Mouse (Mus musculus): ENCODE measurements at regions not wholly inside any gene's neighbourhood (a gene's known extent, or its start where the extent isn't known, plus 50 kb on each side); places are given as distances from the start of the nearest gene placed in this dataset.
"Not testable (repeated sequence)": the region's sequence is repeated elsewhere in the genome, so short reads cannot be mapped to it uniquely, and the experiment has no call there.

DNA sequence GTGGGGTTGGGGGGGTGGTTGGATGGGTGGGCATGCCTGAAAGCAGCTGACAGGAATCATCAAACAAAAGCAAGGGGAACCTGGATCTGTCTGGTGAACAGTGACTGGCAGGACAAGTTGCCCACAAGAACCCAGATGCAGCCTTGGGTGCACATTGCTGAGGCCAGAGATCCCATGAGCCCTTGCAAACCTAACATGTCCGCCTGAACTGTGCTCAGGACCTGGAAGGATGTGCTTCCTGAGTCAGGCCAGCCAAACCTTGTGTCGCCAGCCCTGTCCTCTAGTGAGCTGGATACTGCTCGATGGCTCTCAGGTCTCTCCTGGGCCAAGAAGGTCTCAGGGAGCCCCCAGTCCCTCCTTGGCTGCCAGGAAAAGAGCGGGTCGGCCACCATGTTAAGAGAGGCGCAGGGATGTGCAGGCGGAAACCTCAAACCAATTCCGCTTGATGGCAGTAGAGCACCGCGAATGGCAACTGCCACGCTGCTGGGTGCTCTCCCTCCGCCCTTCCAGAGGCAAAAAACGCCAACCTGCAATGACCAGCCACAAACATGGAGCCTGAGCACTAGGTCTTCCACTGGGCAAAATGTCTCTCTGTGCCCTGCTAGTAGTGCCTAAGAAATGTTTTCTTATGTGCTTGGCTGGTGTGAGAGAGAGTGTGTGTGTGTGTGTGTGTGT, 140.2 kb downstream of the Pls3 start:
- not testable (repeated sequence) for H3K9me3 ChIP-seq; H3K27ac ChIP-seq (replicated peaks); H3K36me3 ChIP-seq; H3K4me3 ChIP-seq; ATAC-seq (ENCODE audit: low FRiP score, low read depth); H3K4me2 ChIP-seq; H3K9ac ChIP-seq; H3K27me3 ChIP-seq; H3K4me1 ChIP-seq (replicated peaks)
- 65% methylated on average over 12 of the region's 13 CpGs for WGBS

DNA sequence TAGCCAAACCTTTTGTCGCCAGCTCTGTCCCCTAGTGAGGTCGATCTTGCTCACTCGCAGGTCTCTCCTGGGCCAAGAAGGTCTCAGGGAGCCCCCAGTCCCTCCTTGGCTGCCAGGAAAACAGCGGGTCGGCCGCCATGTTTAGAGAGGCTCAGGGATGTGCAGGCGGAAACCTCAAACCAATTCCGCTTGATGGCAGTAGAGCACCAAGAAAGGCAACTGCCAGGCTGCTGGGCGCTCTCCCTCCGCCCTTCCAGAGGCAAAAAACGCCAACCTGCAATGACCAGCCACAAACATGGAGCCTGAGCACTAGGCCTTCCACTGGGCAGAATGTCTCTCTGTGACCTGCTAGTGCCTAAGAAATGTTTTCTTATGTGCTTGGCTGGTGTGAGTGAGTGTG, 141.3 kb downstream of the Pls3 start:
- not testable (repeated sequence) for H3K27ac ChIP-seq (replicated peaks); H3K9me3 ChIP-seq; H3K27me3 ChIP-seq; H3K4me1 ChIP-seq (replicated peaks); H3K9ac ChIP-seq; ATAC-seq (ENCODE audit: low FRiP score, low read depth); H3K4me2 ChIP-seq; H3K36me3 ChIP-seq; H3K4me3 ChIP-seq
- 62% methylated on average over 11 of the region's 11 CpGs for WGBS

GRCm38 (mm10) chrX:75729791-75730190, 145.2 kb downstream of the Pls3 start:
- H3K4me3 ChIP-seq; H3K4me2 ChIP-seq; H3K27ac ChIP-seq (replicated peaks); H3K9me3 ChIP-seq; H3K9ac ChIP-seq; ATAC-seq (ENCODE audit: low FRiP score, low read depth); H3K27me3 ChIP-seq; H3K4me1 ChIP-seq (replicated peaks); H3K36me3 ChIP-seq: not testable (repeated sequence)
- 81% methylated on average over 11 of the region's 12 CpGs for WGBS

- peaks cover 3% of the 10 kb centered on the region; the same call in 1 of the 2 replicates for H3K36me3 ChIP-seq
- H3K4me1 ChIP-seq (replicated peaks): no peaks in the 10 kb centered on the region
- WGBS: 75% methylated on average over 3 of the region's 4 CpGs
- no peak overlapping the region for H3K4me2 ChIP-seq
- no peak overlapping the region for H3K4me3 ChIP-seq
- H3K27me3 ChIP-seq: no peaks in the 10 kb centered on the region
- no peak overlapping the region for H3K9ac ChIP-seq
- no peaks in the 10 kb centered on the region for H3K9me3 ChIP-seq
- no peak overlapping the region for H3K27ac ChIP-seq (replicated peaks)
- ATAC-seq (ENCODE audit: low FRiP score, low read depth): no peak
Measured at GRCm38 (mm10) chrX:75728507-75728906, 146.5 kb downstream of the Pls3 start.

DNA sequence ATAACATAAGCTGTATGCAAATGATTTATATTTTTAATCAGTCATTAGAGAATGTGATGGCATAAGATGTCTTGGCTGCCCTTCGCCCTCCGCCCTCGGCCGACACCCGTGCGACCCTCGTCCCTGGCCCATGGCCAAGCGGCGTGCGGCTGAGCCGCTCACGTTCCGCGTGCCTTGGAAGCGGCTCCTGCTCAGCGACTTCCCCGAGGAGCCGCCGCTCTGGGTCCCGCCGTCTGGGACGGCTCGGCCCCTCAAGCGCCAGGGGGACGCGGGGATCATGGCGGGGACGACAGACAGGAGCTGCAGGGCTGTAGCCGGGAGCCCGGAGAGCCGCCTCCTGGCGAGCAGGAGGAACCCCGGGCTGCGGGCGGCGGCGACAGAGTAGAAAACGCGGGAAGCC, 145.5 kb upstream of the Rab39b start:
- not testable (repeated sequence) for ATAC-seq (ENCODE audit: low FRiP score, low read depth); H3K36me3 ChIP-seq; H3K9me3 ChIP-seq; H3K27ac ChIP-seq (replicated peaks); H3K27me3 ChIP-seq; H3K4me3 ChIP-seq; H3K4me1 ChIP-seq (replicated peaks); H3K9ac ChIP-seq
- 59% methylated on average over 38 of the region's 39 CpGs for WGBS
- H3K4me2 ChIP-seq: peak overlapping the region; percentile 27; the same call in 1 of the 2 replicates

DNA sequence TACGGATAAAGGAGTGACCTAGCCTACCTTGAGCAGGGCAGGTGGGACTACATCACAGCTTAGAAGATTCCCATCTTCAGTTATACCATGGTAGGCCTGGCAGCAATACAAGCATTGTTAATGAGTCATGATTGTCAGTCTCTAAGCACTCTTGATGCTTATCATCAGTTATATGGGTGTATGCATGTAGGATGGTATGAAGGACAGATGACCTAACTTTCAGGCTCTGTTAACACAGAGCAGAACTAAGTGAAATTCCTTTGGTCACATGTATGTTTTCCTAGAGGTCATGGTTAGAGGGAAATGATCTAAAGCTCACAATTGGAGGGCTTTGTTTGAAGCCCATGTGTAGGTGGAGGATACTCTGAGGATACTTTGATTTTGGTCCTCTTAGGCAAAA, 121.9 kb upstream of the Rab39b start:
- no peak overlapping the region for H3K4me2 ChIP-seq
- ATAC-seq (ENCODE audit: low FRiP score, low read depth): no peak
- WGBS: 23% methylated on average over 1 of the region's 1 CpGs

DNA sequence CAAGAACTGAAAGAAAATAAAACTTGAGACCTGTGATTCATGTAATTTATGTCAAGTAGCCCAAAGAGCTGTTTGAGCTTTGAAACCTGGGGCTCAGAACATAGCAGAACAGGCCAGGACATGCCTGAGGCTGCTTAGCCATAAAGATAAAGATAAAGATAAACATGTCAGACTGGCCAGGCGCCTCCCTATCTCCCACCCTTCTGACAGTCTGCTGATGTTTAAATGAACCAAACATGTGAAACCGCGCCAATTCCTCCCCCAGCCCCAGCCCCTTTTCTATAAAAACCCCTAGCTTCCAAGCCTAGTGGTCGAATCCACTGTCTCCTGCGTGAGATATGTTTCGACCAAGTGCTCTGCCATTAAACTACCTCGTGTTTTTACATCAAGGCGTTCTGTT, 97.2 kb upstream of the Rab39b start:
- H3K9ac ChIP-seq; H3K27me3 ChIP-seq; H3K36me3 ChIP-seq; H3K4me2 ChIP-seq; H3K27ac ChIP-seq (replicated peaks); H3K4me3 ChIP-seq; H3K4me1 ChIP-seq (replicated peaks); H3K9me3 ChIP-seq; ATAC-seq (ENCODE audit: low FRiP score, low read depth): not testable (repeated sequence)
- 97% methylated on average over 8 of the region's 8 CpGs for WGBS

More for the DNA sequence above, 121.9 kb upstream of the Rab39b start:
- no peak overlapping the region for H3K27ac ChIP-seq (replicated peaks)
- no peaks in the 10 kb centered on the region for H3K27me3 ChIP-seq
- H3K36me3 ChIP-seq: no peaks in the 10 kb centered on the region
- H3K9ac ChIP-seq: no peak overlapping the region
- no peak overlapping the region for H3K4me3 ChIP-seq
- H3K4me1 ChIP-seq (replicated peaks): no peaks in the 10 kb centered on the region
- H3K9me3 ChIP-seq: peaks cover 6% of the 10 kb centered on the region; the same call in 1 of the 2 replicates

- WGBS: 6% methylated on average over 23 of the region's 23 CpGs
- no peaks in the 10 kb centered on the region for H3K36me3 ChIP-seq
- no peaks in the 10 kb centered on the region for H3K9me3 ChIP-seq
- peak overlapping the region; percentile 35 for H3K4me3 ChIP-seq
- H3K4me1 ChIP-seq (replicated peaks): no peaks in the 10 kb centered on the region
- H3K27me3 ChIP-seq: no peaks in the 10 kb centered on the region
- peak overlapping the region; percentile 46 for H3K4me2 ChIP-seq
- H3K9ac ChIP-seq: no peak overlapping the region
- H3K27ac ChIP-seq (replicated peaks): no peak overlapping the region
- ATAC-seq (ENCODE audit: low FRiP score, low read depth): peak; percentile 97
Measured at GRCm38 (mm10) chrX:75673920-75674665, 96.1 kb upstream of the Rab39b start.

DNA sequence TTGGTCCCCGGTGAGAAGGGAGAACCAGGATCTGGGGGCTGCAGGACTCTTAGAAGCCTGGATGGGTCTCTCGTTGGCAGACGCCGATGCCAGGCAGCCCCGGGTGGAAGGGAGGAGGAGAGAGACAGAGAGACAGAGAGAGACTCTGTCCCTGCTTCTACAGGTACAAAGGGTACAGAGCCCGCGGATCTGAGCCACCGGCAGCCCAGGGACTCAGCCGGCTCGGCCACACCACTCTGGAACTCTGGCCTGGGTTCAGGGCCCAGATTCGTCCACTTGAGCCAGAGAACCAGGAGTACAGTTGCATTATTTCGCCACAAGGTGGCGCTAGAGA, 95.5 kb upstream of the Rab39b start:
- no peak; the same call in 1 of the 2 replicates for ATAC-seq (ENCODE audit: low FRiP score, low read depth)
- Histone ChIP-seq H3K27me3 (no peaks in the 10 kb centered on the region), H3K4me2 (peak overlapping the region; percentile 39), H3K4me3 (peak overlapping the region; percentile 23), H3K27ac (replicated peaks) (no peak overlapping the region), H3K9ac (0 out of 2 replicates have a peak overlapping the region, but pooled peaks have one; percentile 19), H3K36me3 (no peaks in the 10 kb centered on the region), H3K4me1 (replicated peaks) (no peaks in the 10 kb centered on the region), H3K9me3 (no peaks in the 10 kb centered on the region)
- WGBS: 55% methylated on average over 13 of the region's 13 CpGs

- H3K9me3 ChIP-seq: no peaks in the 10 kb centered on the region
Measured at GRCm38 (mm10) chrX:75672976-75673375, 94.9 kb upstream of the Rab39b start.

GRCm38 (mm10) chrX:75667636-75668035, 89.6 kb upstream of the Rab39b start:
- Histone ChIP-seq H3K4me3 (no peak overlapping the region), H3K4me1 (replicated peaks) (no peaks in the 10 kb centered on the region), H3K9me3 (no peaks in the 10 kb centered on the region), H3K27me3 (no peaks in the 10 kb centered on the region), H3K27ac (replicated peaks) (no peak overlapping the region), H3K36me3 (no peaks in the 10 kb centered on the region), H3K4me2 (no peak overlapping the region), H3K9ac (no peak overlapping the region)
- ATAC-seq (ENCODE audit: low FRiP score, low read depth): no peak
- 95% methylated on average over 4 of the region's 4 CpGs for WGBS

More at GRCm38 (mm10) chrX:75672976-75673375, 94.9 kb upstream of the Rab39b start:
- Histone ChIP-seq H3K4me2 (peak overlapping the region; percentile 39), H3K27me3 (no peaks in the 10 kb centered on the region), H3K4me3 (peak overlapping the region; percentile 23), H3K36me3 (no peaks in the 10 kb centered on the region), H3K9ac (0 out of 2 replicates have a peak overlapping the region, but pooled peaks have one; percentile 19), H3K27ac (replicated peaks) (no peak overlapping the region), H3K4me1 (replicated peaks) (no peaks in the 10 kb centered on the region)
- ATAC-seq (ENCODE audit: low FRiP score, low read depth): peak; percentile 0; the same call in 1 of the 2 replicates
- 75% methylated on average over 13 of the region's 13 CpGs for WGBS

- H3K4me2 ChIP-seq: no peak overlapping the region
- H3K9me3 ChIP-seq: no peaks in the 10 kb centered on the region
- no peak overlapping the region for H3K27ac ChIP-seq (replicated peaks)
- 87% methylated on average over 7 of the region's 7 CpGs for WGBS
- no peak overlapping the region for H3K4me3 ChIP-seq
- H3K27me3 ChIP-seq: no peaks in the 10 kb centered on the region
- ATAC-seq (ENCODE audit: low FRiP score, low read depth): no peak
- no peaks in the 10 kb centered on the region for H3K4me1 ChIP-seq (replicated peaks)
- H3K9ac ChIP-seq: no peak overlapping the region
- no peaks in the 10 kb centered on the region for H3K36me3 ChIP-seq
Measured at GRCm38 (mm10) chrX:75643402-75643801, 65.4 kb upstream of the Rab39b start.

Measured in hindbrain, embryonic 15.5 days (tissue).